Mouse (Mus musculus) ES-E14 (cell line): ENCODE measurements around the gene Map3k21.

ENCODE experiments used
- CHD2 ChIP-seq: IDR thresholded peaks from 2 replicates; pipeline ENCODE4 v1.6.1; 2014; ENCODE audit warnings: mild to moderate bottlenecking, low read depth, low read length, inconsistent platforms
- ZC3H11A ChIP-seq: IDR thresholded peaks from 2 replicates; pipeline ENCODE4 v1.6.1; 2012; ENCODE audit warnings: low read depth, mild to moderate bottlenecking, inconsistent platforms, low read length, borderline replicate concordance

DNA sequence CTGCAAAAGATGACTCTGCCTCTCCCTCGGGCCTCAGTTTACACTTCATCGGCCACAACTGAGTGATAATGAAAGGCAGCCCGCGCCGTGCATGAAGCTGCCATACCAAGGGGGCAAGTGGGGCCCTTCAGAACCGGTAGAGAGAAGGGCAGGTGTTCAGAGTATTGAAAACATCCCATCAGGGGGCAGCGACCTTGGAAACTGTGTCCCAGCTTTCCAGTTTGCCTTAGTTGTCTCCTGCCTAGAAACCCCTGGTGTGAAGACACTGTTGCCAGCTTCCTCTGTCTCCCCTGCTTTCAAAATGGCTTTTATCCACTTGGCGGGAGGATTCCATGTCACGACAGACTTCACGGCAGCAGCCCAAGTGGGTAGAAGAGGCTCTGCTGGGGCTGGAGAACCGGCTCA is 53.6 kb downstream of the Map3k21 start:
- TF ChIP-seq ZC3H11A = no peak
- TF ChIP-seq CHD2 = no peak
